Mouse (Mus musculus) T-helper 1 cell (primary cell): ENCODE data around the gene Olfr569.

Source experiments
- in situ Hi-C: fragments of 300-600 bp; cut with MboI, MseI; formaldehyde crosslinking; loops from one replicate; pipeline ENCODE4 v1.15.1; 2025; ENCODE audit warnings: high pct_unique_total_duplicates

The Olfr569 gene

DNA sequence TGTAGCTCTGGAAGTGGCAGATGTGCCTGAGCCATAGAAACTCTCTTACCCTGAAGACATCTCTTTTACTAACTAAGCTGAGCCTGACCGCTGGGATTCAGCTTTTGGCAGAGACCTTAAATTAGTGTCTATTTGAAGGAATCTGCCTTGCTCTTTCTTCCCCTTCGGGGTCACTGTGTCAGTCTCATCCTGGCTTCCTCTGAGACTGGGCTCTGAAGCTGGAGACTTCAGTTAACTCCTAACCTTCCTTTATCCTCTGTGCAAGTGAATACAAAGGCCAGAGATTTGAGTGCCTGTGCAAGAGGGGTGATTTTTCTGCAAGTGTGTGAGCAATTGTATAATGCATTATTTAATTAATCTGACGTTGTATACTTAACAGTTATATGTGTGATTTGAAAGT is at the start of gene Olfr569:
Gene Olfr569, minus strand, starts transcription at position 101 of the 400 bp plus-strand sequence.
- in situ Hi-C loops: no loop called here

DNA sequence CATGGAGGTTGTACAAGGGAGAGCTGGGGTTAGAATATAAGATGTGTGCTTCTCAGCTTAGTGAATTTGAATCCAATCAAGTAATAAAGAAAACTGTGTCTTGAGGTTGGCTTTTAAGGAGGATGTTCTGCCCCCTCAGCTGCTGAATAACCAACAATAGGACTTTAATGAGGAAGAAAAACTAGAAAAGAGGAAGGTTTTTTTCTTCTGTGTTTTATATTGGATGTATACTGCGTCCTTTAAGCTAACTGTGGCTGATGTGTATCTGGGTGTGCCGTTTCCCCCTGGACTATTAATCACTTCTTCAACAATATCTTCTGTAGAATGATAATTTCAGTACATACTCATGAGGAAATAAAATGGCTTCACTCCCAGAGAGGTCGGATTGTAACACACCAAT is 36.4 kb upstream of the Olfr569 start:
- in situ Hi-C loops: no loop called here

DNA sequence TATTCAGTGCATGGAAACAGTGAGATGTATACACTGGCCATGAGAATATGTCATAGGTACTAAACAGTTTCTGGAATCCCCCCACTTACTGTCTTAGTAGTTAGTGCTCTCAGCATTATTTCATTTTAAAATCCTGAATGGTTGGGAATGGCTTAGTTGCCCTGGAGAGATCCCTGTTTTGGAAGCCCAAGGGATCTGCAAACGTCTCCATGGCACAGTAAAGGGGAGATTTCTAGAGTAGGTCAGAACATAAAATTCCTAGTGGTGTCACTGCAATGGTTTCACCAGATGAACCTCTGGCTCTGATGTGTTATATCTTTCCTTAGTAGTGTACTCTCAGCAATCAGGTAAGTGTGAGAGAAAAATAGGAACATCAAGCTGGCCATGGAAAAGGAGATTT is 33.4 kb upstream of the Olfr569 start, which contains the start of gene Olfr572:
Gene Olfr572, plus strand, starts transcription at position 301 of the 400 bp plus-strand sequence.
- in situ Hi-C loops: no loop called here

DNA sequence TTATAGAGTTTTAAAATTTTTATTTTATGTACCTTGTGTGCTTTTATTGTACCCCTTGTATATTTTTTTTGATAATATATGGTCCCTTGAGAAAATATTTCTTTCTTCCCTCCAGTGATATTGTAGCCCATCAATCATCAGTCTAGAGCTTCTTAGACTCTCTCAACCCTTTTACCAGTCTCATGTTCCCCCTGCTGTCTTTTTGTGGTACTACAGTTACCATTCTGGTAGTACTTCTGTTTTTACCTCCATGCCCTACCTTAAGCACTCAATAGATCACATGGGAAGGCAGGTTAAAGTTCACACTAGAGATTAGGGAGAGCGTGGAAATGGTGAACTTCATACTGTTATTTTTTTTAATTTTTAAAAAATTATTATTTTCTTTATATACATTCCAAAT is 28.9 kb upstream of the Olfr569 start:
- in situ Hi-C loops: loop anchor here (10.0 kb wide), 1 partner anchor 225 kb away; the partner anchor contains the start of gene Olfr557

DNA sequence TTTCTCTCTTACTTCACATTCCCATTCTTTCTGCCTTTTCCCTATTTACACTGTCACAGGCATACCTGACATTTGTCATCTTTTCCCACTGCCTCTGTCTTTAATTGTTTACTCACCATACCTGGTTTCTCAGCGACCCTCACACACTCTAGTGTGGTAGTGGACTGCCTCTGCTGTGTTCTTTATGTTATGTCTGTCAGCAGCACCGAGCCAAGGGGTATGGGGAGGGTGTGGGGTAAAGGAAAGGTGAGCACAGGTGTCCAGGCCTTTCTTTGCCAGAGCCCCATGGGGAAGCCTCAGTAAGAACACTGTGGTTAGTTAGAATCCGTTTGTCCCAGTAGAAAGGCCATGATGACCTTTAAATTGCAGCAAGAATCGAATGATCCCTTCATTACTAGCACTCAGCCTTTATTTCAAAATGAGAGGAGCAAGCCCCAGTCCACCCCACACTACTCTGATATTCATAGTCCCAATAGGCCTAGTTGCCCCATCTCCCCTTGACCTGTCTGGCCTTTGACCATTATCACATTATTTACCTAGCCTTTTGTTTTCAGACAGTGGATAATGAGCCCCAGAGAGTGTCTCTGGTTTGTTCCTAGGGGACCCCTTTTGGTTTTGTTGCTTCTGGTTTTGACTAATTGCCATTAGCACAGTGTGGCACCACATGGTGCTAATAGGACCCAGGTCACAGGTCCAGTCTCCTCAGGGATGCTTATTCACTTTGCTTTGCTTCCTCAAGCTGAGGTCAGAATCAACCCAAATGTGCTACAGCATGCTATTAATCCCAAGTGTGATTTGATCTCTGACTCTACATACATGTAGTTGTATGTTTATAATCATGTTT is 26.6 kb upstream of the Olfr569 start, which contains the start of gene Olfr571:
Gene Olfr571, minus strand, starts transcription at position 505 of the 844 bp plus-strand sequence.
- in situ Hi-C loops: loop anchor here (10.0 kb wide), 1 partner anchor 222 kb away; the partner anchor contains the start of gene Olfr557

DNA sequence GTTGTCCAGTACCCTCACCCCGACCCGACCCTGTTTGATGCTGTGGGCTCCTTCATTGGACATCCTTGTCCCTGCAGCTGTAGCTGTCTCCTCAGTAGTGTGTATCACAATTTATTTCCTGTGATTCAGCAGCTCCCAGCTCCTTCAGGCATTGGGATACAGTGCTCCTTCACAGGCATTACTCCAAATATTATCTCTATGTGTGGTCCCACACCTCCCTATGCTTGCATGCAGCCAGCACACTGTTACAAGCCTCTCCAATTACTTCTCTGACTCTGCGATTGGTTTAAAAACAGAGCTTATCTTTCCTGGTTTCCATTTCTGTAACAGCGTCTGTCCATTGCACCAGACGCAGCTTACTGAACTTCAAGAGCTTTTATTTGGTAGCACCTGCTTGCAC is 25.7 kb upstream of the Olfr569 start:
- in situ Hi-C loops: loop anchor here (10.0 kb wide), 1 partner anchor 222 kb away; the partner anchor contains the start of gene Olfr557

DNA sequence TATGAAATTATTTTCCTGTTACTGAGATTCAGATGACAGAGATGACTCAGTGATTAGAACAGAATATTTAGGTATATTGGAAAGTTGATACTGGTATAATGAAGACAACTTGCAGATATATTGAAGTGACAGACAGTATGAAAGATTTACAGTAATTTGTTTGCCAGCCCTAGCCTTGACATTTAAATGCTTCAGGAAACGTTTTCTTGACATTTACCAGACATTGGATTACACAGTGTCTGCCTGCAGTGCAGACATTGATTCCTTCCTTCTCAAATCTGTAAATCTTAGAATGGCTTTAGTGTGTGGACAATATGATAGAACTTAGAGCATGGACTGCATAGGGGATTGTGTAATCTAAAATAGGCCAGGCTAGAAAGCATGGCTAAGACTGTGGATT is 24.6 kb upstream of the Olfr569 start:
- in situ Hi-C loops: loop anchor here (10.0 kb wide), 1 partner anchor 220 kb away; the partner anchor contains the start of gene Olfr557

DNA sequence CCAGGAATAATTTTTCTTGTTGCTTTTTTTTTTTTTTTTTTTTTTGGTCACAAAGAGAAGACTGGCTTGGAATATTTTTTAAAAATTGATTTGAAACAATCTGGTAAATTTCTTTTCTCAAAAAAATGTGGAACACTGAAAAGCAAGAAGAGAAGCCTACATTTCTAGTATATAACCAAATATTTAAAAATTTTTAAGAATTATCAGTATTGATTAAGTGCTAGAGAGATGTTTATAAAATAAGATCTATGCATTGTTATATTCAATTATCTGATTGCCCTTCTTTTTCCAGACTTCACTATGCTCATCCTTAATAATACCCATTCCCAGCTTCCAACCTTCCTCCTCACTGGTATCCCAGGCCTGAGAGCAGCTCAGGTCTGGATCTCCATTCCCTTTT is 13.9 kb downstream of the Olfr569 start, which contains the start of gene Olfr568:
Gene Olfr568, plus strand, starts transcription at position 301 of the 400 bp plus-strand sequence.
- in situ Hi-C loops: no loop called here

DNA sequence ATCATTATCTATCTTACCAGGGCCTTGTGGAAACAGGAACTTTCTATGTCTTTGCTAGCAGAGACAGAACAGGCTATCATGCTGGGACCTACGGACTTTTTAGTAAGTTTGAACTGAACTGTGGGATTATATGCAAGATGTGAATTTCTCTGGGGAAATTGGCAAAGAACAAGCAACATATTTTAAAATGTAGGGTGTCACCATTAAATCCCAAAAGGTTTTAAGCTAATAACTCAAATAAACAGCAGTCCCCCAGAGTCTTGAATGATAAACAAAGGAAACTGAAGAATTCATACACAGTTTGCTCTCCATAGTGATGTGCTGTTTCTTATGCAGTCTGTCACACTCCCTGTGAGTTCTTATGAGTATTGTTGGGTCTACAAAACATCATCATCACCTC is 32.0 kb downstream of the Olfr569 start, which contains the start of gene Olfr566:
Gene Olfr566, minus strand, starts transcription at position 101 of the 400 bp plus-strand sequence.
- in situ Hi-C loops: no loop called here

DNA sequence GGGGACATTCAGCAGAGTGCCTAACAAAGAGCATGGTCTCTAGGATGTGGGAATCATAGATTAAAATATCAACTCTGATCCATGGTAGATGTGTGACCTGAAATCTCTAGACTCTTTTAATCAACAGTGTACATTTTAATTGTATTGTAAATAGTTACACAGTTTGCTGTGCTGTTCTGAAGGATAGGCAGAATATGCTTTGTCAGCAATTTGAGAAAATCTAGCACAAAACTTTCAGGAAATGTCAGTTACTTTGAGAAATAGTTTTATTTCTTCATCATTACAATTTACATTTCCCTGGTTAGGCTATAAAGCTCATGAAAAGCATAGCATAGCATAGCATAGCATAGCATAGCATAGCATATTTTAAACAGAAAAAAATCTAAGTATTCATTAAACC is 34.9 kb downstream of the Olfr569 start:
- in situ Hi-C loops: no loop called here
